Mouse (Mus musculus) MEL (cell line): ENCODE results near the gene Slamf7. TPM values are rescaled to one million over a fixed set of nuclear protein-coding genes. Genes with fewer than 3 reads are reported as not detected.
A peak's percentile ranks its signal among the peaks of the same experiment; 100 is the strongest.

Experiments used
- DNase-seq: peaks from one replicate; pipeline ENCODE4 v3.0.0; 2011; ENCODE audit warnings: low read depth, low spot score
- H3K27ac ChIP-seq: 2 replicates; pipeline ENCODE4 v1.5.1; 2012; ENCODE audit warnings: low read depth, mild to moderate bottlenecking, control low read depth, low read length, moderate library complexity; ENCODE audit not compliant: control insufficient read depth
- H3K27me3 ChIP-seq, 2 experiments: fragments of 150-350 bp in 1 of 2; sonication (generic) in 1 of 2; 2 replicates each; pipeline ENCODE4 v1.6.1; 2012; ENCODE audit warnings: low read length in 2 of 2, mild to moderate bottlenecking in 2 of 2, improper control_type of control experiment in 1 of 2, moderate library complexity in 1 of 2; ENCODE audit not compliant: insufficient read depth in 2 of 2, control insufficient read depth in 1 of 2
- H3K36me3 ChIP-seq, 2 experiments: 2 replicates each; pipeline ENCODE4 v1.6.1; 2012 to 2014; ENCODE audit warnings: low read length in 2 of 2, improper control_type of control experiment in 1 of 2, inconsistent platforms in 1 of 2, mild to moderate bottlenecking in 1 of 2; ENCODE audit not compliant: insufficient read depth in 2 of 2, control insufficient read depth in 1 of 2
- H3K4me1 ChIP-seq, 2 experiments: fragments of 150-350 bp in 1 of 2; sonication (generic) in 1 of 2; 2 replicates each; pipeline ENCODE4 v1.6.1; 2012; ENCODE audit warnings: low read length in 2 of 2, improper control_type of control experiment in 1 of 2, mild to moderate bottlenecking in 1 of 2; ENCODE audit not compliant: insufficient read depth in 2 of 2, control insufficient read depth in 1 of 2
- H3K4me3 ChIP-seq, 2 experiments: fragments of 150-350 bp in 1 of 2; sonication (generic) in 1 of 2; 2 replicates each; pipeline ENCODE4 v1.5.1; 2012; ENCODE audit warnings: low read depth in 2 of 2, low read length in 2 of 2, mild to moderate bottlenecking in 2 of 2, moderate library complexity in 2 of 2, control low read depth in 1 of 2, improper control_type of control experiment in 1 of 2; ENCODE audit not compliant: control insufficient read depth in 1 of 2, insufficient read depth in 1 of 2
- H3K79me2 ChIP-seq: 2 replicates; pipeline ENCODE4 v1.6.1; 2012; ENCODE audit warnings: mild to moderate bottlenecking, low read length, moderate library complexity; ENCODE audit not compliant: control insufficient read depth, poor library complexity, insufficient read depth
- H3K9ac ChIP-seq: 2 replicates; pipeline ENCODE4 v1.6.1; 2012; ENCODE audit warnings: low read depth, mild to moderate bottlenecking, control low read depth, low read length, moderate library complexity; ENCODE audit not compliant: control insufficient read depth, poor library complexity, severe bottlenecking
- H3K9me3 ChIP-seq: fragments of 150-350 bp; sonication (generic); replicated peaks from 2 replicates; pipeline ENCODE4 v1.6.1; 2012; ENCODE audit warnings: mild to moderate bottlenecking, low read length, improper control_type of control experiment, moderate library complexity; ENCODE audit not compliant: insufficient read depth
- CTCF ChIP-seq, 3 experiments: IDR thresholded peaks in 2 of 3; conservative IDR thresholded peaks in 1 of 3; 2 replicates each; pipeline ENCODE4 v1.5.1; 2011 to 2012; ENCODE audit warnings: low read length in 3 of 3, low read depth in 2 of 3, mild to moderate bottlenecking in 2 of 3, improper control_type of control experiment in 1 of 3, inconsistent platforms in 1 of 3, mixed read lengths in 1 of 3, moderate library complexity in 1 of 3; ENCODE audit not compliant: control insufficient read depth in 1 of 3, insufficient read depth in 1 of 3, poor library complexity in 1 of 3, severe bottlenecking in 1 of 3
- ELF1 ChIP-seq: IDR thresholded peaks from 2 replicates; pipeline ENCODE4 v1.6.1; 2014; ENCODE audit warnings: low read depth, mild to moderate bottlenecking, inconsistent platforms, low read length, improper control_type of control experiment, moderate library complexity
- ETS1 ChIP-seq: IDR thresholded peaks from 2 replicates; pipeline ENCODE4 v1.6.1; 2012; ENCODE audit warnings: low read depth, mild to moderate bottlenecking, inconsistent platforms, low read length, improper control_type of control experiment, moderate library complexity
- KAT2A ChIP-seq: conservative IDR thresholded peaks from 2 replicates; pipeline ENCODE4 v1.6.1; 2012; ENCODE audit warnings: low read depth, low read length, improper control_type of control experiment, inconsistent platforms
- MYC ChIP-seq: IDR thresholded peaks from 2 replicates; pipeline ENCODE4 v1.6.1; 2011; ENCODE audit warnings: low read depth, mild to moderate bottlenecking, low read length, improper control_type of control experiment, moderate library complexity
- POLR2A ChIP-seq, 2 experiments: IDR thresholded peaks; 2 replicates each; pipeline ENCODE4 v1.6.1; 2011 to 2012; ENCODE audit warnings: low read length in 2 of 2, mild to moderate bottlenecking in 2 of 2, control low read depth in 1 of 2, improper control_type of control experiment in 1 of 2, low read depth in 1 of 2, moderate library complexity in 1 of 2; ENCODE audit not compliant: control insufficient read depth in 1 of 2, insufficient read depth in 1 of 2, poor library complexity in 1 of 2
- POLR2AphosphoS2 ChIP-seq: IDR thresholded peaks from 2 replicates; pipeline ENCODE4 v1.6.1; 2011; ENCODE audit warnings: low read length, improper control_type of control experiment
- POLR2AphosphoS5 ChIP-seq: IDR thresholded peaks from 2 replicates; pipeline ENCODE4 v1.6.1; 2012; ENCODE audit warnings: low read depth, borderline replicate concordance, mild to moderate bottlenecking, inconsistent platforms, low read length, moderate library complexity, mixed read lengths
- RAD21 ChIP-seq: IDR thresholded peaks from 2 replicates; pipeline ENCODE4 v1.6.1; 2011; ENCODE audit warnings: mild to moderate bottlenecking, low read depth, low read length, improper control_type of control experiment
- RCOR1 ChIP-seq: IDR thresholded peaks from 2 replicates; pipeline ENCODE4 v1.6.1; 2012; ENCODE audit warnings: low read depth, mild to moderate bottlenecking, inconsistent platforms, low read length, improper control_type of control experiment
- SMC3 ChIP-seq: IDR thresholded peaks from 2 replicates; pipeline ENCODE4 v1.6.1; 2011; ENCODE audit warnings: low read depth, low read length, improper control_type of control experiment
- TAL1 ChIP-seq: IDR thresholded peaks from 2 replicates; pipeline ENCODE4 v1.6.1; 2012; ENCODE audit warnings: mild to moderate bottlenecking, inconsistent platforms, low read length, moderate library complexity, mixed read lengths
- TBP ChIP-seq: IDR thresholded peaks from 2 replicates; pipeline ENCODE4 v1.8.0; 2011; ENCODE audit warnings: low read depth, low read length, improper control_type of control experiment
- UBTF ChIP-seq: IDR thresholded peaks from 2 replicates; pipeline ENCODE4 v1.6.1; 2012; ENCODE audit warnings: low read depth, mild to moderate bottlenecking, inconsistent platforms, low read length, improper control_type of control experiment, moderate library complexity, borderline replicate concordance; ENCODE audit not compliant: insufficient read depth
- USF1 ChIP-seq: IDR thresholded peaks from 2 replicates; pipeline ENCODE4 v1.6.1; 2014; ENCODE audit warnings: low read depth, mild to moderate bottlenecking, inconsistent platforms, low read length, improper control_type of control experiment, moderate library complexity
- ZC3H11A ChIP-seq: IDR thresholded peaks from 2 replicates; pipeline ENCODE4 v1.6.1; 2012; ENCODE audit warnings: low read depth, mild to moderate bottlenecking, inconsistent platforms, low read length, improper control_type of control experiment
- ZKSCAN1 ChIP-seq: IDR thresholded peaks from 2 replicates; pipeline ENCODE4 v1.6.1; 2012; ENCODE audit warnings: low read depth, mild to moderate bottlenecking, inconsistent platforms, low read length, improper control_type of control experiment, moderate library complexity
- ZMIZ1 ChIP-seq: IDR thresholded peaks from 2 replicates; pipeline ENCODE4 v1.6.1; 2012; ENCODE audit warnings: low read depth, mild to moderate bottlenecking, inconsistent platforms, low read length, improper control_type of control experiment, moderate library complexity
- polyA plus RNA-seq, 2 experiments: library from polyadenylated mRNA; stranded (reverse) in 1 of 2; unstranded in 1 of 2; fragments of >175 nt in 1 of 2; fragments of >200 nt in 1 of 2; gene quantifications; 2 replicates each; pipeline versions ENCODE4 v1.2.1 to v1.2.4; 2012; ENCODE audit warnings: low replicate concordance in 2 of 2, low read depth in 1 of 2; ENCODE audit not compliant: insufficient read length in 2 of 2, insufficient read depth in 1 of 2, missing spikeins in 1 of 2
- total RNA-seq: library from RNA; depleted of rRNA; stranded (reverse); fragments of 300-350 nt; gene quantifications from 2 replicates; pipeline ENCODE4 v1.2.3, GENCODE M21; 2012; rRNA removed

Slamf7 gene
- total RNA-seq = not detected in 2 replicates
- polyA plus RNA-seq = not detected

DNA sequence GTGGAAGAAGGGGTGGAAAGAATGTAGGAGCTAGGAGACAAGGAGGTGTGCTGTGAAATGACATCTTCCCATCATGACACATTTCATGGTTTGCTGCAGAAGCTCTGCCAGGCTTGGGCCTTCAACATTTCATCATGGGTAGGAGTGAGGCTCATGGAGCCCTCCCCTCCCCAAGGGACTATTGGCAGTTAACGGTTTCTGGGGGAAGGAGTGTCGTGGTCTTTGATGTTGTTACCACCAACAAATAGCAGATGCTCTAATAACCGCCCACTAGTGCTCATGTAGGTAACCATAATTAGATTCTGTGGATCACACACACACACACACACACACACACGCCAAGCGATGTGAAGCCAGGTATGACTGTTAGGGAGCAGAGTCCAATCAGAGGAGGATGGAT is at the start of gene Slamf7:
Gene Slamf7, minus strand, starts transcription at position 302 of the 400 bp plus-strand sequence.
- DNase-seq = no peak
- TF ChIP-seq MYC (no peak), TAL1 (no peak), POLR2AphosphoS5 (no peak), ZMIZ1 (no peak), TBP (no peak), SMC3 (no peak), RAD21 (no peak), KAT2A (no peak), POLR2AphosphoS2 (no peak), ELF1 (no peak), ZC3H11A (no peak), USF1 (no peak), ZKSCAN1 (no peak), CTCF (IDR thresholded peaks at IDR 0.05 in 2 of 3, conservative IDR thresholded peaks at IDR 0.05 in 1 of 3; ENCODE audit: control insufficient read depth in 1 of 3, insufficient read depth in 1 of 3, low read depth in 2 of 3, low read length in 3 of 3, poor library complexity in 1 of 3, severe bottlenecking in 1 of 3) (no peak), UBTF (no peak), RCOR1 (no peak), POLR2A (IDR thresholded peaks at IDR 0.05; ENCODE audit: control insufficient read depth in 1 of 2, insufficient read depth in 1 of 2, low read depth in 1 of 2, low read length in 2 of 2, poor library complexity in 1 of 2) (no peak)
- H3K27ac ChIP-seq = no peak within 1 kb of the TSS

GRCm38 (mm10) chr1:171698983-171699382 is 46.1 kb upstream of the Slamf7 start:
- peak; percentile 36 for TF ChIP-seq RAD21
- peak; percentile 55 for TF ChIP-seq SMC3
- TF ChIP-seq ZC3H11A = peak; percentile 27; the same call in 1 of the 2 replicates
- TF ChIP-seq TAL1 = no peak
- no peak for TF ChIP-seq ETS1
- TF ChIP-seq CTCF (IDR thresholded peaks at IDR 0.05 in 2 of 3, conservative IDR thresholded peaks at IDR 0.05 in 1 of 3; ENCODE audit: control insufficient read depth in 1 of 3, insufficient read depth in 1 of 3, low read depth in 2 of 3, low read length in 3 of 3, poor library complexity in 1 of 3, severe bottlenecking in 1 of 3) = peak; percentile 22 to 63 (median 54); a peak in 5 of 6 replicates
- TF ChIP-seq, all 39 proteins: peak for 4
- peak; percentile 59 for DNase-seq
- no peaks in the 10 kb centered on the region for H3K27me3 ChIP-seq

More for the DNA sequence above, at the start of gene Slamf7:
- no peaks in the 10 kb centered on the region for H3K36me3 ChIP-seq
- H3K79me2 ChIP-seq = no peaks in the 10 kb centered on the region
- no peaks in the 10 kb centered on the region for H3K9me3 ChIP-seq
- H3K4me3 ChIP-seq = no peak within 1 kb of the TSS
- H3K27me3 ChIP-seq = no peaks in the 10 kb centered on the region; a peak in 1 of 4 replicates
- H3K9ac ChIP-seq = no peak within 1 kb of the TSS
- no peaks in the 10 kb centered on the region for H3K4me1 ChIP-seq

More at GRCm38 (mm10) chr1:171698983-171699382, 46.1 kb upstream of the Slamf7 start:
- Histone ChIP-seq H3K27ac (no peak overlapping the region), H3K36me3 (peaks cover 7 to 13% of the 10 kb centered on the region in 2 experiments), H3K4me3 (no peak overlapping the region), H3K79me2 (peaks cover under 1% of the 10 kb centered on the region), H3K9me3 (no peaks in the 10 kb centered on the region), H3K4me1 (0 out of 4 replicates have a peak, but pooled peaks cover 0 to 2% of the 10 kb centered on the region in 2 experiments), H3K9ac (no peak overlapping the region)
